In the genomic region with DNA sequence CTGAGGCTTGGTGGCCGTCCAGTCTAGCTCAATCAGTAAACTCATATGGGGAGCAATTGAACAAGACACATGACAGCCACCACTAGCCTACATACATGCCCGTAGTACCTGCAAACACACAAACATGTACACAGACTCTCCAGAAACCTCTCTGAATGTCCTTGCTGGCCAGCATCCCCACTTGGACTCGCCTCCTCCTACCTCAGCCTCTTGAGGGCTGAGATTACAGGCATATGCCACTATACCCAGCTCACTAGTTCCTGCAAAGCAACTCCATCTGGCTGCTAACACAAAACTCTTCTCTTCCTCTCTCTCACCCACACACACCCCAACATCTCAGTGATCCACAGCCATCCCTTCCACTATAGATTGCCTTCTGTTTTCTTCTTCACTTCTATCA, we compare ENCODE assay signal across 21 mouse cellular contexts. TPM values are rescaled to one million over a fixed set of nuclear protein-coding genes. Genes with fewer than 3 reads are reported as not detected.
DNase-seq lines count a peak whose midpoint lies in the region; ATAC-seq lines count a peak whose summit lies in the region.
"Had no signal": no experiment of that assay in that cellular context is flagged by ENCODE, and none has a peak within 500 bp of the region (broad histone marks: within the 10 kb centered on the region; RNA-seq: fewer than 3 reads in every experiment).

No protein-coding gene starts in this region.

- peak; percentile 9 for ATAC-seq in activated CD4-positive, CD25-positive, alpha-beta regulatory T cell, adult 4 months
- ATAC-seq: forebrain, embryonic 16.5 days had no signal

- peak; percentile 23 to 42 for DNase-seq in layer of hippocampus, adult 18-20 months (ENCODE audit: low spot score in 2 of 2)
- no peak for DNase-seq in layer of hippocampus, adult 11-12 months (ENCODE audit: low spot score)
- DNase-seq in right cerebral cortex, adult 2 months (ENCODE audit: low spot score in 2 of 2) = peak; percentile 44 to 46
- DNase-seq in right cerebral cortex, postnatal 10 days (ENCODE audit: low spot score in 2 of 2) = no peak
- peak; percentile 10 for DNase-seq in induced T-regulatory cell, adult 2 months (ENCODE audit: low read depth)
- no peak for DNase-seq in kidney, postnatal 4 days
- DNase-seq: heart, postnatal 14 days; kidney, adult 8-10 months; lung, postnatal 14 days; retina, postnatal 1 day had no signal

RNA-seq across cellular contexts. Expression of gene Hipk1, which starts 11.1 kb away (rescaled TPM):
- 100 to 1,000 TPM; 131 to 137 TPM for total RNA-seq in layer of hippocampus, adult 18-20 months (2021)
- 10 to 100 TPM; 27.5 to 58.6 TPM for polyA plus RNA-seq in activated CD4-positive, CD25-positive, alpha-beta regulatory T cell, adult 4 months (2017; shearing (Covaris generic))

RNA-seq across cellular contexts. Expression of gene Dclre1b, which starts 29.0 kb away (rescaled TPM):
- 10 to 100 TPM in 1 of 2 experiments, 1 to 10 TPM in 1; 9.0 to 12.2 TPM for total RNA-seq in layer of hippocampus, adult 18-20 months (2021)
- 10 to 100 TPM; 18.4 to 30.4 TPM for polyA plus RNA-seq in activated CD4-positive, CD25-positive, alpha-beta regulatory T cell, adult 4 months (2017; shearing (Covaris generic))

RNA-seq across cellular contexts. Expression of gene Ap4b1, which starts 29.0 kb away (rescaled TPM):
- total RNA-seq in layer of hippocampus, adult 18-20 months (2021) = 10 to 100 TPM; 11.4 to 12.6 TPM
- polyA plus RNA-seq in activated CD4-positive, CD25-positive, alpha-beta regulatory T cell, adult 4 months (2017; shearing (Covaris generic)) = 10 to 100 TPM; 10.8 to 18.3 TPM

RNA-seq across cellular contexts. Expression of gene Gm43064, which starts 29.1 kb away (rescaled TPM):
- under 1 TPM; 0.42 to 0.79 TPM for total RNA-seq in layer of hippocampus, adult 18-20 months (2021)
- polyA plus RNA-seq in activated CD4-positive, CD25-positive, alpha-beta regulatory T cell, adult 4 months (2017; shearing (Covaris generic)) = under 1 TPM in 1 of 2 experiments, not detected in 1; 0.36 TPM
- total RNA-seq: adrenal gland, postnatal 4 days had no signal
- polyA plus RNA-seq: embryonic facial prominence, embryonic 10.5 days had no signal

RNA-seq across cellular contexts. Expression of gene Gm10964, which starts 41.1 kb away (rescaled TPM):
- total RNA-seq in layer of hippocampus, adult 18-20 months (2021) = not detected
- not detected for polyA plus RNA-seq in activated CD4-positive, CD25-positive, alpha-beta regulatory T cell, adult 4 months (2017; shearing (Covaris generic))
- total RNA-seq: adrenal gland, postnatal 4 days; gastrocnemius, adult 8-10 months; heart, postnatal 14 days; layer of hippocampus, adult 8-10 months had no signal
- polyA plus RNA-seq: embryonic facial prominence, embryonic 10.5 days; erythroblast, embryonic 14.5 days; forebrain, embryonic 16.5 days; limb, embryonic 13.5 days; liver, embryonic 16.5 days; midbrain, embryonic 11.5 days; neural tube, embryonic 14.5 days had no signal

Comparison
In these comparisons a context has a peak if more than half of its experiments do, and no peak if none do; other contexts are left out.
1. DNase-seq: peak in layer of hippocampus, adult 18-20 months (2 of 2), right cerebral cortex, adult 2 months (2 of 2) and induced T-regulatory cell, adult 2 months (single experiment); none in layer of hippocampus, adult 11-12 months (single experiment), right cerebral cortex, postnatal 10 days (0 of 2) and kidney, postnatal 4 days (0 of 2).